Mouse (Mus musculus) ES-Bruce4 (cell line): Measurements from ENCODE around the gene Zfp346.

Experiments
- CTCF ChIP-seq: IDR thresholded peaks from one replicate; pipeline ENCODE4 v1.8.1; 2011; ENCODE audit warnings: low read depth, low read length
- EP300 ChIP-seq: IDR thresholded peaks from 2 replicates; pipeline ENCODE4 v1.6.1; 2011; ENCODE audit warnings: low read depth, low read length; ENCODE audit not compliant: insufficient read depth

DNA sequence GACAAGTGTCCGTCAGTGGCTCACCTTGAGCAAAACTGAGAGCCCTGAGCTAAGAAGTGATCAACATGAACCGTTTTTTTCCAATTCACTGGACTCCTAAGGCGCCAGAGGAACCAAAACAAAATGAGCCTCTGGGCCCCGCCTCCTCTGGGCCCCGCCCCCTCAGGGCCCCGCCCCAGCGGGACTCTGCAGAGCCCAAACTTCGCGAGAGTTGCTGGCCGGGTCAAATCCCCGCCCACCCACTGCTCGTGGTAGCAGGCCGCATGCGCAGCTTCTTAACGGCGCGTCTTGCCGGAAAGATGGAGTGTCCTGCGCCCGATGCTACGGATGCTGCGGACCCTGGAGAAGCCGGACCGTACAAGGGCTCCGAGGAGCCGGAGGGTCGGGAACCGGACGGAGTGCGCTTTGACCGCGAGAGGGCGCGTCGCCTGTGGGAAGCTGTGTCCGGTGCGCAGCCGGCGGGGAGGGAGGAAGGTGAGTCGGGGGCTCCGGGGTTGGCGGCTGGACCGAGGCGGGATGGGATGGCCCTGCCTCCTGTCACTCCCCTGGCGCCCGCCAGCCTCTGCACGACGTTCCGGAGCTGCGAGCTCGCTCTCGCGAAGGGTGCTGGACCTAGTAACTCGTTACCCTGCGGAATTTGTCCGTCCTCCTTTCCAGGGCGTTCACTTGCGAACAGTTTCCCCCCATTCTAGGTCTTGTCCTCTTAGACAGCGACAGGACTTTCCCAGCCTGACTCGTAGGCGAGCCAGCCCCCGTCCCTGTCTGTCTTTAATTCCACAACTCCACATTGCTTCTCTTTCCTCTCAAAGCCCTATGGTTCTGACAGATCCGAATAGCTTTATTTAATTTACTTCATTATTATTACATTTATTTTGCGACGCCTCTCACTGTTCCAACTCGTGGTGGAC lies at the start of gene Zfp346:
- TF ChIP-seq EP300, result no peak
- no peak for TF ChIP-seq CTCF
